Mouse (Mus musculus) liver, embryonic 14 days (tissue): ENCODE results near the gene Gm28729. TPM values are rescaled to one million over a fixed set of nuclear protein-coding genes. Genes with fewer than 3 reads are reported as not detected.

Source experiments
- polyA plus RNA-seq: library from polyadenylated mRNA; depleted of rRNA; stranded (reverse); fragments of >200 nt; gene quantifications from 2 replicates; pipeline ENCODE4 v1.2.3, GENCODE M21; 2012; rRNA removed

The Gm28729 gene
- 0.01 and 0.02 TPM in 2 replicates for polyA plus RNA-seq

GRCm38 (mm10) chr9:96524972-96525506 lies at the start of gene Gm28729:
Gene Gm28729, minus strand, starts transcription at chr9:96525264.

GRCm38 (mm10) chr9:96478071-96478888 lies 46.8 kb downstream of the Gm28729 start, which contains the start of gene Rnf7:
Gene Rnf7, minus strand, starts transcription at chr9:96478675.

Other genes with a start within 250 kb of the Gm28729 start
- gene Atp1b3, start 160.8 kb downstream of the Gm28729 start, polyA plus RNA-seq: 24.2 and 31.7 TPM in 2 replicates
- gene Rnf7, start 46.6 kb downstream of the Gm28729 start, polyA plus RNA-seq: 68.3 and 74.8 TPM in 2 replicates
- gene Rasa2, start 106.4 kb upstream of the Gm28729 start, polyA plus RNA-seq: 0.89 and 1.0 TPM in 2 replicates
- 0.78 TPM in 2 replicates for gene Zbtb38, start 227.6 kb upstream of the Gm28729 start, polyA plus RNA-seq